Mouse (Mus musculus): ENCODE measurements around the gene Dusp3.

- no peak for TF ChIP-seq EP300 (IDR thresholded peaks at IDR 0.05; ENCODE audit: low read depth)
- TF ChIP-seq CTCF (IDR thresholded peaks at IDR 0.05; ENCODE audit: low read depth) = no peak
Observed at GRCm38 (mm10) chr11:101936421-101936820, 50.4 kb downstream of the Dusp3 start.

All from liver, postnatal 0 days (tissue).